Mouse (Mus musculus) hindbrain, postnatal 0 days (tissue): Measurements from ENCODE around the gene Ccdc69. TPM values are rescaled to one million over a fixed set of nuclear protein-coding genes. Genes with fewer than 3 reads are reported as not detected.
A peak's percentile ranks its signal among the peaks of the same experiment; 100 is the strongest.

Source experiments
- ATAC-seq: fragments of 200-750 bp; cut with Nextera tagmentation; 2 replicates; pipeline ENCODE4 v1.8.0; 2017; ENCODE audit warnings: mild to moderate bottlenecking, moderate TSS enrichment, moderate library complexity
- DNase-seq: peaks from one replicate; pipeline ENCODE4 v3.0.0-alpha.2; 2015; ENCODE audit warnings: low spot score
- H3K27ac ChIP-seq: fragments of 300-500 bp; sonication (generic); 2 replicates; pipeline ENCODE4 v1.5.1; 2014; ENCODE audit warnings: mild to moderate bottlenecking
- H3K27me3 ChIP-seq: fragments of 300-500 bp; sonication (generic); 2 replicates; pipeline ENCODE4 v1.6.1; 2014; ENCODE audit warnings: low read length, mixed read lengths; ENCODE audit not compliant: insufficient read depth
- H3K36me3 ChIP-seq: fragments of 300-500 bp; sonication (generic); 2 replicates; pipeline ENCODE4 v1.6.1; 2014; ENCODE audit warnings: low read length, mixed read lengths; ENCODE audit not compliant: insufficient read depth
- H3K4me1 ChIP-seq: fragments of 300-500 bp; sonication (generic); 2 replicates; pipeline ENCODE4 v1.6.1; 2014; ENCODE audit warnings: antibody characterized with exemption, low read length, mixed read lengths; ENCODE audit not compliant: insufficient read depth
- H3K4me2 ChIP-seq: fragments of 300-500 bp; sonication (generic); 2 replicates; pipeline ENCODE4 v1.6.1; 2014; ENCODE audit warnings: low read depth, mild to moderate bottlenecking, low read length, moderate library complexity, mixed read lengths
- H3K4me3 ChIP-seq: fragments of 300-500 bp; sonication (generic); 2 replicates; pipeline ENCODE4 v1.5.1; 2014; ENCODE audit warnings: low read length
- H3K9ac ChIP-seq: fragments of 300-500 bp; sonication (generic); replicated peaks from 2 replicates; pipeline ENCODE4 v1.6.1; 2014; ENCODE audit warnings: mild to moderate bottlenecking, low read length, moderate library complexity, mixed read lengths
- H3K9me3 ChIP-seq: fragments of 300-500 bp; sonication (generic); 2 replicates; pipeline ENCODE4 v1.6.1; 2016; ENCODE audit warnings: low read length, mixed read lengths
- CTCF ChIP-seq: IDR thresholded peaks from 2 replicates; pipeline ENCODE4 v1.5.1; 2016; ENCODE audit warnings: antibody characterized with exemption, control low read depth, low read depth
- WGBS: fragments of 180-500 bp; shearing (Covaris S2); extraction: QIAGEN DNeasy Blood & Tissue Kit; methylation state at CpG from one replicate; pipeline ENCODE4 v1.1.7; 2014; 5-methylcytosine and 5-hydroxymethylcytosine counted together
- polyA plus RNA-seq: library from polyadenylated mRNA; unstranded; fragments of >200 nt; fragmentation: Nextera tagmentation; extraction: Ambion mirVana; gene quantifications from 2 replicates; pipeline ENCODE4 v1.2.1, GENCODE M21; 2015
- total RNA-seq: library from RNA; depleted of rRNA; stranded (reverse); fragments of >200 nt; gene quantifications from 2 replicates; pipeline ENCODE4 v1.2.3, GENCODE M21; 2014

The Ccdc69 gene
- total and polyA plus RNA-seq, 2 experiments from 2014 or later: 0.56 TPM; not detected in 1

DNA sequence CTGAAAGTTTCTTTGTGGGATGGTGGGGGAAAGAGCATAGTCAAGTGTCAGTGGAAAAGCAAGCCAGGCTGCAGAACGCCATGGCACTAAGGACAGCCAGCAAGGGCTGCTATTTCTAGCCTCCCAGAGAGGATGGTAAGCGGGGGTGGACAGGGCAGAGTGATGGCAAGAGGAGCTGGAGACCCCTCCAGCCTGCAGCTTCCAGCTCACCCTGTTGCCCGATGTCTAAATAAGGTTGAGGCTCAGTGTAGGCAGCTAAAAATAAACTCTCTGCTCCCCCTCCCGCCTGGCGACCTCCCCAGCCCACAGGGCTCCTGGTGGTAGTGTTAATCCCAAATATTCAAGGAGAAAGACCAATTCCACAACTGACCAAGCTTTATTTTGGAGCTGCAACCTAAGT is 7.5 kb upstream of the Ccdc69 start:
- Histone ChIP-seq H3K9ac (no peak overlapping the region), H3K4me2 (no peak overlapping the region), H3K9me3 (no peaks in the 10 kb centered on the region), H3K27me3 (no peaks in the 10 kb centered on the region), H3K27ac (no peak overlapping the region), H3K36me3 (no peaks in the 10 kb centered on the region), H3K4me3 (no peak overlapping the region), H3K4me1 (no peaks in the 10 kb centered on the region)
- WGBS: 58% methylated on average over 5 of the region's 5 CpGs
- no peak for DNase-seq
- TF ChIP-seq CTCF: no peak
- no peak for ATAC-seq

DNA sequence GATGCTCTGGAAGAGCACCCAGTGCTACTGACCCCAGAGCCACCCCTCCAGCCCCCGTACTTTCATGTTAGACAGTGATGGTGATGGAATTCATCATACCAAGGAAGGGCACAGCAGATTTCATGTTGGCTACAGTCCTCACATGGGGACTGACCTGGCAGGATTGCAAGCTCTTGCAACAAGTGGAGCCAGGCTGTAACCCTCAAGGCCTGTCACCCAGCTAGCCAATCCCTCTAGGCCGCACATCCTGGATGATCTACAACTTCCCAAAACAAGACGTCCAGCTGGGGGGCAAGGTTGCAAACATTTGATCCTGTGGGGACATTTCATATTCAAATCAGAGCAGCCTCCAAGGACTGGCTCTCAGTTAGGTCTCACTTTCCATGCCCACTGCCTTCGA is 6.7 kb upstream of the Ccdc69 start:
- WGBS: 84% methylated on average over 4 of the region's 4 CpGs
- ATAC-seq: no peak
- Histone ChIP-seq H3K36me3 (no peaks in the 10 kb centered on the region), H3K4me2 (no peak overlapping the region), H3K27me3 (no peaks in the 10 kb centered on the region), H3K4me3 (no peak overlapping the region), H3K27ac (no peak overlapping the region), H3K4me1 (no peaks in the 10 kb centered on the region), H3K9ac (no peak overlapping the region), H3K9me3 (no peaks in the 10 kb centered on the region)
- no peak for TF ChIP-seq CTCF
- no peak for DNase-seq

GRCm38 (mm10) chr11:55081206-55081605 is 3.3 kb upstream of the Ccdc69 start:
- WGBS: 94% methylated on average over 9 of the region's 9 CpGs

GRCm38 (mm10) chr11:55079180-55079579 is 1.2 kb upstream of the Ccdc69 start:
- Histone ChIP-seq H3K4me3 (no peak overlapping the region), H3K4me1 (0 out of 2 replicates have a peak, but pooled peaks cover 4% of the 10 kb centered on the region), H3K36me3 (no peaks in the 10 kb centered on the region), H3K27me3 (no peaks in the 10 kb centered on the region), H3K4me2 (no peak overlapping the region), H3K9ac (no peak overlapping the region), H3K27ac (no peak overlapping the region), H3K9me3 (no peaks in the 10 kb centered on the region)
- DNase-seq (no peak), ATAC-seq (no peak)
- WGBS: 53% methylated on average over 4 of the region's 4 CpGs
- TF ChIP-seq CTCF: no peak

More at GRCm38 (mm10) chr11:55081206-55081605, 3.3 kb upstream of the Ccdc69 start:
- no peak overlapping the region for H3K27ac ChIP-seq
- H3K9ac ChIP-seq: no peak overlapping the region
- no peaks in the 10 kb centered on the region for H3K9me3 ChIP-seq
- DNase-seq (no peak), ATAC-seq (no peak)
- H3K4me3 ChIP-seq: no peak overlapping the region
- TF ChIP-seq CTCF: no peak
- no peaks in the 10 kb centered on the region for H3K36me3 ChIP-seq
- no peak overlapping the region for H3K4me2 ChIP-seq
- no peaks in the 10 kb centered on the region for H3K27me3 ChIP-seq
- H3K4me1 ChIP-seq: no peaks in the 10 kb centered on the region

- no peak for TF ChIP-seq CTCF
- H3K4me2 ChIP-seq: peak overlapping the region; percentile 86
- no peak overlapping the region for H3K4me3 ChIP-seq
- H3K4me1 ChIP-seq: 0 out of 2 replicates have a peak, but pooled peaks cover 4% of the 10 kb centered on the region
- no peaks in the 10 kb centered on the region for H3K27me3 ChIP-seq
- H3K36me3 ChIP-seq: no peaks in the 10 kb centered on the region
- no peak for ATAC-seq
- H3K27ac ChIP-seq: no peak overlapping the region
- H3K9ac ChIP-seq: no peak overlapping the region
- no peak for DNase-seq
- no peaks in the 10 kb centered on the region for H3K9me3 ChIP-seq
- 55% methylated on average over 3 of the region's 3 CpGs for WGBS
These were observed 571 bp upstream of the Ccdc69 start for GRCm38 (mm10) chr11:55078502-55078901.

DNA sequence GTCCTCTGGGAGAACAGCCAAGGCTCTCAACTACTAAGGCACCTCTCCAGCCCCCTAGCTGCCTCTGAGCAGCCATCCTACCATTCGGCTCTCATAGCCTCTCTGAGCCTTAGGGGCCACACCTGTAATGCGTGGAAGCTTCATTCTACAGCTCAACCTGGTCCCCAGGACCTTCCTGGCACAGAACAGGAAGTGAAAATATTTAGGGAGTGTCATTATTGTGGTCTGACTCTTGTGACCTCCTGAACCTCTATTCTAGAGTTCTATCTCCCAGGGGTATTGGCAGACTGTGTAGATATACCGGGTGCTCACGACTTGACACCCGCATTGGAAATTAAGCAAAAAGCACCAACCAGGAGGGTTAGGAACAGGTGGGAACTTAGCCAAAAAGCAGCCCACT is 1.7 kb downstream of the Ccdc69 start:
- no peak overlapping the region for H3K4me3 ChIP-seq
- H3K4me1 ChIP-seq: 0 out of 2 replicates have a peak, but pooled peaks cover 4% of the 10 kb centered on the region
- no peak overlapping the region for H3K27ac ChIP-seq
- ATAC-seq: no peak
- no peak overlapping the region for H3K4me2 ChIP-seq
- WGBS: 91% methylated on average over 5 of the region's 5 CpGs
- H3K36me3 ChIP-seq: no peaks in the 10 kb centered on the region
- H3K27me3 ChIP-seq: no peaks in the 10 kb centered on the region
- H3K9me3 ChIP-seq: no peaks in the 10 kb centered on the region
- TF ChIP-seq CTCF: no peak
- no peak overlapping the region for H3K9ac ChIP-seq
- DNase-seq: no peak

GRCm38 (mm10) chr11:55075602-55076001 is 2.3 kb downstream of the Ccdc69 start:
- H3K4me3 ChIP-seq: no peak overlapping the region
- no peak for ATAC-seq
- WGBS: 30% methylated on average over 2 of the region's 2 CpGs
- H3K9me3 ChIP-seq: no peaks in the 10 kb centered on the region
- no peak for TF ChIP-seq CTCF
- DNase-seq: peak; percentile 28
- H3K27me3 ChIP-seq: no peaks in the 10 kb centered on the region
- no peaks in the 10 kb centered on the region for H3K36me3 ChIP-seq
- H3K27ac ChIP-seq: no peak overlapping the region
- H3K4me2 ChIP-seq: no peak overlapping the region
- H3K4me1 ChIP-seq: 0 out of 2 replicates have a peak, but pooled peaks cover 4% of the 10 kb centered on the region
- no peak overlapping the region for H3K9ac ChIP-seq
